Mouse (Mus musculus) regulatory T cell (primary cell): ENCODE results near the gene Sf1.

Experiments used
- in situ Hi-C: fragments of 300-600 bp; cut with MboI, MseI; formaldehyde crosslinking; loops from one replicate; pipeline ENCODE4 v1.15.1; 2025; ENCODE audit warnings: high pct_unique_total_duplicates

The Sf1 gene

DNA sequence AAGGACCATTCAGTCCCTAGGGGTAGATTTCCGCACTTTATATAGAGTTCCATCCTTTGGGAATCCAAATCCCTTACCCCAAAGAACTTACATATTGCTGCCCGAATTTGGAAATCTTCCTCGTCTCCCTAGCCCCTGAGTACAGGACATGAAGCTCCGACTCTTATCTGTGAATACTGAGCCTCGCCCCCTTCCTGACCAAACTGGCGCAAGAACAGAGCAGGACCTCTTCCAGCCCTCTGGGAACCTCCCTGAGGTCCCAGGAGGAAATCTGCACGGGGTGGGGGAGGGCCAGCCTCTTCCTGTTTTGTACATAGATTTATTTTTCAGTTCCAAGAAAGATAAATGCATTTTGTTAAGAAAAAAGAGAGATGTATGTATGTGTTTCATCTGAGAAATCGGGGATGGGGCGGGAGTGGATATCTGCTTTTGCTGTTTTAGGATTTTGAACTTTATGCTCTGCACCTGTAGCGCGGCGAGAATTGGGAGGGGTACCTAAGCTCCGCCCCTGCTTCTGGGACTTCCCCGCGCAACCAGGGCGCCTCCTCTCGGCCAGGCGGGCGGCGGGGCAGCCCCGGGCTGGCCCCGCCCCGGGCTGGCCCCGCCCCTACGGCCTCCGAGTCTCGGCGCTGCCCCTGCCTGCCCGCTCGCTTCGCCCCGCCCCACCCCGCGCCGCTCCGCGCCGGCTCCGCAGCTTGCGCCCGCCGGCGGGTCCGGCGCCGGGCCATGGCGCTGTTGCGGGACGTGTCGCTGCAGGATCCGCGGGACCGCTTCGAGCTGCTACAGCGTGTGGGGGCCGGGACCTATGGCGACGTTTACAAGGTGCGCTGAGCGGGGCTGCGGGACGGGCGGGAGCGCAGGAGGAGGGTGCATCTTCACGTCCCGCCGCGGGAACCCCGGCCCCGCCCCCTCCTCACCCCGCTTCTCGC is 22.7 kb upstream of the Sf1 start, which contains the start of gene Map4k2:
Map4k2 (plus strand) TSS at position 612 of the 929 bp plus-strand sequence.
- in situ Hi-C loops = no loop called here

DNA sequence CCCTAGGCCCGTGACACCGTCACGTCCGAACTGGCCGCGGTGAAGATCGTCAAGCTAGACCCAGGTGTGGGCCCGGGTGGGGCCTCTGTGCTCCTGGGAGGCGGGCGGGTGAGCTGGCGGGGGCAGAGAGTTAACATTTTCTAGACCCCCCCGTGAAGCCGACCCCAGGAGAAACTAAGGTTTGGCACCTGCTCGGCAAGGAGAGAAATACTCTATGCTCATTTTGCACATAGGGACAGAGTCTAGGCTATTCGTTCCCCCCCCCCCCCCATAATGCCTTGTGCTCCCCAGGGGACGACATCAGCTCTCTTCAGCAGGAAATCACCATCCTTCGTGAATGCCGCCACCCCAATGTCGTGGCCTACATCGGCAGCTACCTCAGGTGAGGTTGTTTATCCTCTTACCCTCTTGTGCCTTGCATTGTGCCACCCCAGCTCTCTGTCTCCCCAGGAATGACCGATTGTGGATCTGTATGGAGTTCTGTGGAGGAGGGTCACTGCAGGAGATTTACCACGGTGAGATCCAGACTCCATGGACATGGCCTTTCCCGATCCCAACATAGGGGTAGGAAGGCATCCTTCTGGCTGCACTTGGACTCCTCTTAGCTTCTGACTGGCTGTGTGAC is 21.9 kb upstream of the Sf1 start:
- in situ Hi-C loops = no loop called here

DNA sequence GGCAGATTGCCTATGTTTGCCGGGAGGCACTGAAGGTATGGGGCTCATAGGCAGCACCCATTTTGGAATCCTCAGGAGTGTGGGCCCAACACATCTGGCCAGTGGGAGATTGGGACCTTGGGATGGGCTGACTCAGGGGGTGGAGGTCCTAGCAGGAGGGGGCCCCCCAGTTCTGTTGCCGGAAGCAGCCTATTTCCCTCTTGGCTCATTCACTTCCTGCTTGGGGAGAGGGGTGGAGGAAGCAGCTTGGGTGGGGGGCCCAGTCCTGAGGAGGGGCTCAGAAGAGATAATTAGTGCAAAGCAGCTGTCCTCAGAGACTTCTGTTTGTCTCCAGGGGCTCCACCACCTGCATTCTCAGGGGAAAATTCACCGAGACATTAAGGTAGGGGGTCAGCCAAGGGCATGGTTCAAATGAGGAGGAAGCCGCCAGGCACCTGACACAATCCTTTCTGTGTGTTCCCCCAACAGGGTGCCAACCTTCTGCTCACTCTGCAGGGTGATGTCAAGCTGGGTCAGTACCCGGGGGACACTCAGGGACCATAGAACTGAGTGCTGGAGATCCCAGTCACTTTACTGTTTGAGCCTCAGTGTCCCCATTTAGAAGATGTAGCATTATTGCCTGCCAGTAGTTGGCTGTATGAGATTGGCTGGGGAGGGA is 21.1 kb upstream of the Sf1 start:
- in situ Hi-C loops = no loop called here

DNA sequence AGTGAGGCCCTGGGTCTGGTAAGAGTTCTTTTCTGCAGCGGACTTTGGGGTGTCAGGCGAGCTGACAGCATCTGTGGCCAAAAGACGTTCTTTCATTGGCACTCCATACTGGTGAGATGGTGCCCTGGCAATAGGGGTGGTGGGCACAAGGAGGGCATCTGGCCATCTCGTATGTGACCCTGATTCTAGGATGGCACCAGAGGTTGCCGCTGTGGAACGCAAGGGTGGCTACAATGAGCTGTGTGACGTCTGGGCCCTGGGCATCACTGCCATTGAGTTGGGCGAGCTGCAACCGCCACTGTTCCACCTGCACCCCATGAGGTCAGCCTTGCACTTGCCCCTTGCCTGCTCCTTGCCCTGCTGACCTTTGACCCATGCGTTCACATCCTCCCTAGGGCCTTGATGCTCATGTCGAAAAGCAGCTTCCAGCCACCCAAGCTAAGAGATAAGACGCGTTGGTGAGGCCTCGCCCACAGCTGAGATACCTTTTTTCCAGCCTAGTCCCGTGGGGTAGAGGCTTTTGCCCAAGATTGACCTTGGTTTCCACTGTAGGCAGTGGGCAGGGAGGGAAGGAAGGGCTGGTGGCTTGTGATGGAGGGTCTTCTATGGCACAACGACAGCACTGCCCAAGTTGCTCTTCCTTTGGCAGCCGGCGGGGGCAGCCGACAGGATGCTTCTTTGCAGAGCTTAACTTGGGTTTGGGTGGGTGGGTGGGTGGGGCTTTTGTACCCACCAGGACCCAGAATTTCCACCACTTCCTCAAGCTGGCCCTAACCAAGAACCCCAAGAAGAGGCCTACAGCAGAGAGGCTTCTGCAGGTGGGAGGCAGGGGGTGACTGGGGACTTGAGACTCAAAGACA is 20.2 kb upstream of the Sf1 start:
- in situ Hi-C loops = no loop called here

DNA sequence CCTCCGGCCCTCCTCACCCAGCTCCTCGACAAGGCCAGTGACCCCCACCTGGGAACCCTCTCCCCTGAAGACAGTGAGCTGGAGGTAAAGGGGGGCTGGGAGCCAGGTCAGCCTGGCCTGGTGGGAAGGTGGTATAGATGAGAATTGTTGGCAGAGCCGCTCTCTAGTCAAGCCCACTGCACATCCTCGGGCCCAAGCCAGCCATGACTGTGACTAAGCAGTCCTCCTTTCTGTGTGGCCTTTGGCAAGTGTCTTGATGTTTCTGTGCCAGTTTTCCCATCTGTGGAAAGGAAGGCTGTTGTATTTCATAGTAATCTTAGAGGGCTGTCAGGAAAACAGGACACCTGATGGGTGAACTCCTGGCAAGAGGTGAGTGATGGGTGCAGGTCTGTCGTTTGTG is 19.5 kb upstream of the Sf1 start:
- in situ Hi-C loops = no loop called here

DNA sequence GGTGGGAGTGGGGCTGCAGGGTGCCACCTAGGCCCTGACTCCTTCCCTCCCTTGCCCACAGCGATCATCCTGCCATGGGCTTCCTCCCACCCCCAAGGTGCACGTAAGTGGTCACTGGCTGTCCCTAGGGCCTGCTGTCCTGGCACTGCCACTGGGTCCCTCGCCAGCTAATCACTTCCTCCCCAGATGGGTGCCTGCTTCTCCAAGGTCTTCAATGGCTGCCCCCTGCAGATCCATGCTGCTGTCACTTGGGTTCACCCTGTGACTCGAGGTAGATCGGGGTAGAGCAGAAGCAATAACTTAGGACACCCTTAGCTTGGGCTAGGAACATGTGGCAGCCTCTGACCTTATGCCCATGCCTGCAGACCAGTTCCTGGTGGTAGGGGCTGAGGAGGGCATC is 17.5 kb upstream of the Sf1 start:
- in situ Hi-C loops = no loop called here

DNA sequence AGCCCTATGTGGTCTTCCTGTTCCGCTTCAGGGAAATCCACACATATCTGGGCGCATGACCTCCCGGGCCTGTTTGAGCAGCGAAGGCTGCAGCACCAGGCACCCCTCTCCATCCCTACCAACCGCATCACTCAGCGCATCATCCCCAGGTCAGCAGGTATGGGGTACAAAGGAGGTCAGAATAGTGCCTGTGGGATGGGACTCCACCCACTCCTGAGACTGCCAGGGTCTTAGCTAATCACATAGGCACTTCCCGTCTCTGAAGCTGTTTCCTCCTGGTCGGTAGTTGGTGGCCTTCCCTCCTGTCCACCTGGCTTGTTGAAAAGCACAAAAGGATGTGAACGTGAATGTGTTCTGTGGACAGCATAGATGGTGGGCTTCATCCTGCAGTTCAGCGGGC is 16.8 kb upstream of the Sf1 start:
- in situ Hi-C loops = no loop called here

DNA sequence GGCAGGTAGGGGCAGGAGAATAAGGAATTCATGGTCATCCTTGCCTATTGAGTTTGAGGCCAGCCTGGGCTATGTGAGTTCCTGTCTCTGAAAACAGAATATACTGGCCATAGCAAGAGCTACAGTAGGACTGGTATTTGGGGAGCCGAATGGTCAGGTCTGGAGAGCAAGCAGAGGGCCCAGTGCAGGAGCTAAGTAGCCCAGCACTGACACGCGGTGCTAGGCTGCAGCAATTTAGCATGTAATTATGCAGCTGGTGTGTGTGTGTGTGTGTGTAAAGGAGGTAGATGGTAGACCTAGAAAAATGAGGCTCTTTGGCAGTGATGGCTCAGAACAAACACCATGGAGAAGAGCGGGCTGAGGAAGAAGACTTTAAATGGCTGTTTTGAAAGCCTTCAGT is 15.9 kb upstream of the Sf1 start:
- in situ Hi-C loops = no loop called here

DNA sequence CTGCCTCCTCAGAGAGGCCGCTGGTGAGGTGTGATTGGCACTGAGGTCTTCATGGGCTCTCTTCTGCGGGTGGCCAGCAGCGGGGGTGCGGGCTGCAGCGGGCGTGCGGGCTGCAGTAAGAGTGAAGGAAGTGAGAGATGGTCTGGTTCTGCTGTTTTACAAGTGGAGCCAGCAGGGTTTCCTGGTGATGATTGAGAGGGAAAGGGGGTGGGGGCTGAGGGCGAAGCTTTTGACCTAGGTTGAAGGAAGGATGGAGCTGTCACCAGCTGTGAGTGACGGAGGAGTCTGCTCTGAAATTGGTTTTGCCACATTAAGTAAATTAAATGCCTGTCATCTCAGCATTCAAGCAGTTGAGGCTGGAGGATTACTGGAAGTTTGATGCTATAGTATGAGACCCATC is 14.8 kb upstream of the Sf1 start:
- in situ Hi-C loops = no loop called here

DNA sequence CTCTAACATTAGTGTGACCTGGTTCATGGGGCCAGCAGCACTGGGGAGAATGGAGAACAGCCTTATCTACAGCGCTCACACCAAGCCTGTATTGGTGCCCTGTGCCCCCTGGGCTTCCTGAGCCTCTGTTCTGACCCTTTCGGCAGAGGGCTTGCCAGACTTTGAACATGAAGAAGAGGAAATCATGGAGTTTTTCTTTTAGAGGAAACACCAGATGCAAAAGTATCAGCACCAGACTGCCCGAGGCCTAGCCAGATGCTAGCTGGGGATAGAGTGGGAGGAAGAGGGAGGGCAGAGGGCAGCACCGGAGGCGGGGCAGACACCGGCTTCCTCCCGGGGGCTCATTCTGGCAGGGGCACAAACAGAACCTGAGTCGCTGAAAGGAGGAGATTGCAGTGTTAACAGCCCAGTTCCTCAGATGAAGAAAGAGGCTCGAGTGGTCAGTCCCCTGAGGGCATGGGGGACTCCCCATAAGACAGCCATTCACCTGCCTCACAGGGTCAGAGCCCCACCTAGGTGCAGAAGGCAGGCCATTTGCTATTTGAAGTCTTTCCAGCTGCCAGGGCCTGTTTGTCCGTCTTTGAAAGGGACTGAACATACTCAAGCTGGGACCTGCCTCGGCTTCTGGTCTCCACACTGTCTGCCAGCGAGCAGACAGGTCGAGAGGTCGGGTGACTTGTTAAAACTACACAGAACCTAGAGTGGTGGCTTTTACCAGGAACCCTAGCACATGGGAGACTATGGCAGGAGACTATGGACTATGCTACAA is 14.1 kb upstream of the Sf1 start:
- in situ Hi-C loops = no loop called here

DNA sequence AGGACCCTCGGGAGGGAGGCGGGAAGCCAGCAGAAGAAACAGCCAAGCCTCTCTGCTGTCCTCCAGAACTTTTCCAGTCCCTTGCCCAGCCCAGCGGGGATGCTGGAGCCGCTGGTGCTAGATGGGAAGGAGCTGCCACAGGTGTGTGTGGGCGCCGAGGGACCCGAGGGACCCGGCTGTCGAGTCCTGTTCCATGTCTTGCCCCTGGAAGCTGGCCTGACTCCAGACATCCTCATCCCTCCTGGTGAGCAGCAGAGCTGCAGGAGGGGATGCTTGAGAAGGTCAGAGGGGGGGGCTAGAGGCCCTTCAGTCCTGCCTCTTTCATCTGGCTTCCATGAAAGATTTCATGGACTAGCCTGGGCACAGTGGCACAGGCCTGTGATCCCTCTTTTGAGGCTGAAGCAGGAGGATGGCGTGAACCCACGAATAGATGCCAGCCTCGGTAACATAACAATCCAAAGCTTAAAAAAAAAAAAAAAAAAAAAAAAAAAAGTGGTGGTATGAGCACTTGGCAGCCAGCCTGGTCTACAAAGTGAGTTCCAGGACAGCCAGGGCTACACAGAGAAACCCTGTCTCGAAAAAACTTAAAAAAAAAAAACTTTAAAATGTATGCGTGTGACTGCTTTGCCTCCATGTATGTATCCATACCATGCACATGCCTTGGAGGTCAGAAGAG is 11.9 kb upstream of the Sf1 start:
- in situ Hi-C loops = no loop called here

DNA sequence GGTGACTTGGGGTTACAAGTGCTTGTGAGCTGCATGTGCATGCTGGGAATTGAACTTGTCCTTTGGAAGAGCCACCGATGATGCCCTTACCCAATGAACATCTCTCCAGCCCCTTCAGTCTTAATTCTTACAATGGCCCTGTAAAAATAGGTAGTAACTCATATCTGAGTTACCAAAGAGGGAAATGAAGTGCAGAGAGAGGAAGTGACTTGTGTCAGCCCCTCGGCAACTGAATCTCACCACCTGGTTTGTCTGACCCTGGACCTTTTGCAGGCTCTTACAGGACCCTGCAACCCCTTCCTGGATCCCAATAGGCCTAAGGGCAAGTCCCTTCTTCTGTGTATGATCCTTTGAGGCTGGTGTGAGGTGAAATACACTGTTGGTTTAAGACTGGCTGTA is 11.4 kb upstream of the Sf1 start:
- in situ Hi-C loops = no loop called here

DNA sequence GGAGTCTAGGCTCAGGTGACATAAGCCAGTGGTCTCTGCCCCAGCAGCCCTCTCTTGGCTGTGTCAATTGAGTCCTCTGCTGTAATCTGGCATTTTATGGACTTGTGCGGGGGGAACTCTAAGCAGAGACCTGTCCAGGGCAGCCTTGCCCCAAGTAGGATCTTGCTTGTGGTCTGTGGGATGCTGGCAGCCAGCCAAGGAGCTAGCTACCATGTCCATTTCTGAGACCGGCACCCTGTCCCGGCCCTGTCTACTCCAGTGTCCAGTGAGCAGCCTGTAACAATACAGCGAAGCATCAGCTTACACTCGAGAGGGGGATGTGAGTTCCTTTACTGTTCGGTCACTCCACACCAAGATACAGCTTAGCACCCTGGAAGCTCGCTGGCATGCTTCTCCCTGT is 9.5 kb upstream of the Sf1 start:
- in situ Hi-C loops = no loop called here

DNA sequence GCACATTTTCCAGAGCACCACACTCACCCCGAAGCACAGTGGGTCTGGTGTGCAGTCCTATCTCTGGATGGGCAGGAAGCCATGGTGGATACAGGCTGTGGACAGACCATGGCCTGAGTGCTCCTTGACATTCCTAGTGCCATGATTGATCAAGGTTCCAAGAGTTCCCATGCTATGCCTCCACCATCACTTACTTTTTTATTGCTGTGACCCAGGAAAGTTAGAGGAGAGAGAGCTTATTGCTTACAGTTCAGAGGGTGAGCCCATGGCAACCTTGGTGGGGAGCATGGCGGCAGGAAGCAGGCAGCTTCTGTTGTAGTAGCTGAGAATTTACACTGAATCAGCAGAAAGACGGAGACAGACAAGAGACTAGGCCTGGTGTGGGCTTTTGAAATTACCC is 2.2 kb upstream of the Sf1 start:
- in situ Hi-C loops = no loop called here

DNA sequence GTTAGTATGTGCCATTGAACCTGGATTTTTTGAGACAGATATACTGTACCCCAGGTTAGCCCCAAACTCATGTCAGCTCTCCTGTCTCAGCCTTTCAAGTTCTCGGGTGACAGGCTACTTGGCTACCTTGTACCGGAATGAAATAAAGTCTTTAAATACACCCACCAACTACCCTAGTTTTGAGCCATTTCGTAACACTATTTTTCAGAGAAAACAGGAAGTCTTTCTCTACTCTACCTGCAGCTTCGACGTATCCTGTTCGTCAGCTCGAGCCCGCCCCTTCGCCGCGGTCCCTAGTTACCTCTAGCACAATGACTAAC is 439 bp upstream of the Sf1 start:
- in situ Hi-C loops = no loop called here

DNA sequence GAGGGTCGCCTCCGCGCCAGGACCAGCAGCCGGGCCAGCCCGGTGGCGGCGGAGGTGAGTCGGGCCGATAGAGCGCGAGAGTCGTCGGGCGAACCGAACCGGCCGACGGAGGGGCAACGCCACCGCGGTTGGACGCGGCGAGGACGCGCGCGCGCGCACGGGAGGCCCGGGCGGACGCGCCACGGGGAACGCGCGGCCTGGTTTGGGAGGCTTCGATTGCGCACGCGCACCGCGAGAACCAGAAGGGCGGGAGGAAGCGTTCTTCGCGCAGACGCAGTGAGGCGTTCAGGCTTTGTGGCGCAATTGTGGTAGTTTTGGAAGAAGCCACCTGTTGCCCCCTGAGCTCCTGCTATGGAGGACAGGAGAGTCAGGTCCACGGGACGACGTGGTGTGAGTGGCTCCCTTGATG is 831 bp downstream of the Sf1 start:
- in situ Hi-C loops = no loop called here

DNA sequence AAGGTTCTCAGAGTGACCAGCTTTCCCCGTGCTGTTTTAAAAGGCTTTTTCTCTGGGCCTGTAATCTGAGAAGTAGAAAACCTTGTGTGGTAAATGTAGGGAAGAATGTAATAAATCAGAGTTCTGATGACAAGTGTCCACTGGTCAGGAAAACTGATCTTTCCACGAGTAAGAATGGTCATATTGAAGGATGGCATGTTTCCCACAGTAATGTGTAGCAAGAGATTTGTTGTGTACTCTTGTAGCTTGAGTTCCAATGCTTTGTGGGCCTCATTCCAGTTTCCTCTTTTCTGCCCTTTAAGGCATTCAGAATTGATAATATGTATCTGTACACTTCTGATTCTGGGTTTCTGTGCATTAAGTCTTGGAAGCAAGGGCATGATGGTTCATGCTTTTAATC is 1.4 kb downstream of the Sf1 start:
- in situ Hi-C loops = no loop called here

DNA sequence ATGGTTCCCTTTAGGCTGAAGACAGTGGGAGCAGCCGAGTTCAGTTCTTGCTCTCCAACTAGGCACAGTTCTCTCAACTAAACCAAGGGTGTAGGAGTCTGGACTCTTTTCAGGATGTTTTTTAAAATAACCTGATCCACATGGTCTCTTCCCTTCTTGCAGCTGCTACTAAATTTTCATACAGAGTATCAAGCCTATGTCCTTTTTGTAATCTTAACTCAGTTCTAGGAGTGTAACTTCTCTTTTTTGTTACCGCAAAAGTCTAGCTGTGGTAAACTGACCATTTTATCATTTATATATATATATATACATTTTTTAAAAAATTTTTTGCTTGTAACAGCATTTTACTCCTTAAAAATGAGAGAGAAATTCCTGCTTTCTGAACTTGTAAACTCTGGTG is 6.7 kb downstream of the Sf1 start:
- in situ Hi-C loops = no loop called here

DNA sequence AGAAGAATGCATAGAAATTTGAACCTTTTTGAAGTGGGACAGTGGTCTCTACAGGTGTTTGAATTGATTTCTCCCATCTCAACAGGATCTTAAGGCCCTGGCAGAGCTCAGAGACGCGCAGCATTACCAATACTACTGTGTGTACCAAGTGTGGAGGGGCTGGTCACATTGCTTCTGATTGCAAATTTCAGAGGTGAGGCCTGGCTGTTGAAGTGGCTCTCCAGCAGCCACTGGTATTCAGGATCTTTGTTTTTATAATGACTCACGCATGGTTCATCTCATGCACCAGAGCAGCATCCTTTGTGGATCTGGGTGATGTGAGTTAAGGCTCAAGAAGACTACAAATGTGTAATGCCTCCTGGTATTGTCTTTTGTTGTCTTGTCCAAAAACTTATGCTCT is 8.9 kb downstream of the Sf1 start:
- in situ Hi-C loops = no loop called here

DNA sequence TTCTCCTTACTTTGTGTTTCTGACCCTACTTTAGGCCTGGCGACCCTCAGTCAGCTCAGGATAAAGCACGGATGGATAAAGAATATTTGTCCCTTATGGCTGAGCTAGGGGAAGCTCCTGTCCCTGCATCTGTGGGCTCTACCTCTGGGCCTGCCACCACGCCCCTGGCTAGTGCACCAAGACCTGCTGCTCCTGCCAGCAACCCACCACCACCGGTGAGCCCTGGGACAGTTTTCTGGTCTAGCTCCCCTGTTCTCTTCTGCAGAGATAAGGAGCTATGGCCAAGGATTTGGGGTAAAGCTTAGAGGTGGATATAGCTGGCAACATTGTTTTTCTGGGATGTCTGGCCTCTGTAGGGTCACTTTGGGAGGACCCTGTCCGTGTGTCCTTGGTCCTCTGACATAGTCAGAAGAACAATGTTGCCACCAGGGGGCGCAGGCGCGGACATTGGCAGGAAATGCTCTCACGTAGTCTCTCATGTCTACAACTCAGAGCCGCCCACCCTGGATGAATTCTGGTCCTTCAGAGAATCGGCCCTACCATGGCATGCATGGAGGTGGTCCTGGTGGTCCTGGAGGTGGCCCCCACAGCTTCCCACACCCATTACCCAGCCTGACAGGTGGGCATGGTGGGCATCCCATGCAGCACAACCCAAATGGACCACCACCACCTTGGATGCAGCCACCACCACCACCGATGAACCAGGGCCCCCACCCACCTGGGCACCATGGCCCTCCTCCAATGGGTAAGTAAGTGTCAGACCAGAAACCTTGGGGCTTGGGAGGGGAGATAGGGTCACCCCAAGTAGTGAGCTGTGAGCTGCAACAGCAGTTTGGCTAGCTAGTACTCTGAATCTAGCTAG is 10.3 kb downstream of the Sf1 start:
- in situ Hi-C loops = no loop called here
